In the genomic region with DNA sequence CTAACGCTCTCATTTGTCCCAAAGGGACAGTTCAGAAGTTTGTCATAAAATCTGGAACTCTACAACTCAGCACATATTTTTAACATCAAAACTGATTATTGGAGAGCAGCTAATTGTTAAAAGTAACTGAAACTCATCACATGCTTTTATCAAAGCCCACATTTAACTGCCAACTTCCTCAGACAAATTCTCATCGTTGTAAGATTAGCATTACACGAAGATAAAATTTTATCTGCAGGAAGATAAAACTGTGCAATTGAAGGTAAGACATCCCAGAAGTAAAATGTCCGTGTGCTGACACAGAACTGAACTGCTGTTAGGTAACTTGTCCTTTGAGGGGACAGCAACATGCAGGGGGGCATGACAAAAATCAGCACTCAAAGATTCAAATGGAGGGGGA, we compare ENCODE assay signal across 30 mouse cellular contexts.
"Had no signal": no experiment of that assay in that cellular context is flagged by ENCODE, and none has a peak within 500 bp of the region (broad histone marks: within the 10 kb centered on the region; RNA-seq: fewer than 3 reads in every experiment).

No protein-coding gene starts in this region.

- H3K27me3 ChIP-seq: limb, embryonic 12.5 days; limb, embryonic 13.5 days; limb, embryonic 15.5 days; liver, embryonic 12.5 days; liver, embryonic 13.5 days; liver, embryonic 15.5 days; lung, embryonic 15.5 days; megakaryocyte, embryonic 14.5 days; midbrain, embryonic 12.5 days; midbrain, embryonic 13.5 days; midbrain, embryonic 15.5 days had no signal

- H3K9ac ChIP-seq: limb, embryonic 12.5 days; limb, embryonic 13.5 days; limb, embryonic 15.5 days; liver, embryonic 12.5 days; liver, embryonic 13.5 days; liver, embryonic 14.5 days; liver, embryonic 15.5 days; liver, postnatal 0 days; lung, embryonic 14.5 days; lung, embryonic 15.5 days; midbrain, embryonic 12.5 days; midbrain, embryonic 13.5 days; midbrain, embryonic 15.5 days had no signal

- H3K27ac ChIP-seq: left cerebral cortex, adult 2 months; limb, embryonic 10.5 days; limb, embryonic 12.5 days; limb, embryonic 13.5 days; limb, embryonic 15.5 days; liver, embryonic 12.5 days; liver, embryonic 13.5 days; liver, embryonic 14.5 days; liver, embryonic 15.5 days; lung, embryonic 15.5 days; macrophage; midbrain, embryonic 10.5 days; midbrain, embryonic 12.5 days; midbrain, embryonic 13.5 days; midbrain, embryonic 15.5 days had no signal

- H3K4me2 ChIP-seq: limb, embryonic 12.5 days; limb, embryonic 13.5 days; limb, embryonic 15.5 days; liver, embryonic 11.5 days; liver, embryonic 12.5 days; liver, embryonic 13.5 days; liver, embryonic 15.5 days; lung, embryonic 14.5 days; lung, embryonic 15.5 days; midbrain, embryonic 12.5 days; midbrain, embryonic 13.5 days; midbrain, embryonic 15.5 days had no signal

- DNase-seq: left cerebral cortex, postnatal 4 days; liver; liver, embryonic 13.5 days; liver, postnatal 0 days; lung, adult 18-20 months; lung, adult 2 months; lung, embryonic 14.5 days; lung, postnatal 10 days; lung, postnatal 14 days; lung, postnatal 36 days; midbrain, embryonic 14.5 days had no signal

- H3K4me1 ChIP-seq: limb, embryonic 10.5 days; limb, embryonic 12.5 days; limb, embryonic 13.5 days; limb, embryonic 15.5 days; lung, embryonic 15.5 days; midbrain, embryonic 10.5 days; midbrain, embryonic 12.5 days; midbrain, embryonic 13.5 days; midbrain, embryonic 15.5 days had no signal

- H3K9me3 ChIP-seq: limb, embryonic 10.5 days; limb, embryonic 12.5 days; limb, embryonic 13.5 days; limb, embryonic 15.5 days; liver, embryonic 12.5 days; liver, embryonic 13.5 days; liver, embryonic 15.5 days; lung, embryonic 15.5 days; megakaryocyte, embryonic 14.5 days; midbrain, embryonic 10.5 days; midbrain, embryonic 12.5 days; midbrain, embryonic 13.5 days; midbrain, embryonic 15.5 days had no signal

- H3K4me3 ChIP-seq: left cerebral cortex, adult 2 months; limb, embryonic 10.5 days; limb, embryonic 12.5 days; limb, embryonic 13.5 days; limb, embryonic 15.5 days; liver, embryonic 12.5 days; liver, embryonic 13.5 days; liver, embryonic 15.5 days; lung, embryonic 15.5 days; megakaryocyte, embryonic 14.5 days; midbrain, embryonic 10.5 days; midbrain, embryonic 12.5 days; midbrain, embryonic 13.5 days; midbrain, embryonic 15.5 days; myocyte had no signal

- ATAC-seq: liver, embryonic 12.5 days; liver, postnatal 0 days; lung, postnatal 0 days; midbrain, embryonic 13.5 days; midbrain, embryonic 15.5 days; midbrain, embryonic 16.5 days had no signal
